Comparison of ENCODE assay signal across 8 mouse cellular contexts in genomic region chr7:88129536-88130487, GRCm38 (mm10).
DNase-seq lines count a peak whose midpoint lies in the region; ATAC-seq lines count a peak whose summit lies in the region.

No protein-coding gene starts in this region.

- WGBS in embryonic facial prominence, embryonic 10.5 days = 12% methylated on average over 41 of the region's 41 CpGs
- 10% methylated on average over 41 of the region's 41 CpGs for WGBS in intestine, embryonic 15.5 days
- WGBS in lung, embryonic 16.5 days = 10% methylated on average over 38 of the region's 41 CpGs

- H3K9me3 ChIP-seq in embryonic facial prominence, embryonic 10.5 days = no peaks in the 10 kb centered on the region
- no peaks in the 10 kb centered on the region for H3K9me3 ChIP-seq in intestine, embryonic 15.5 days
- no peaks in the 10 kb centered on the region for H3K9me3 ChIP-seq in lung, embryonic 16.5 days (ENCODE audit: control insufficient read depth, low read length)

- H3K4me3 ChIP-seq in embryonic facial prominence, embryonic 10.5 days = peak overlapping the region; percentile 58
- H3K4me3 ChIP-seq in intestine, embryonic 15.5 days (replicated peaks) = peak overlapping the region; percentile 34
- H3K4me3 ChIP-seq in lung, embryonic 16.5 days (ENCODE audit: low read length) = peak overlapping the region; percentile 47

- H3K27ac ChIP-seq in embryonic facial prominence, embryonic 10.5 days (replicated peaks) = peak overlapping the region; percentile 54
- no peak overlapping the region for H3K27ac ChIP-seq in intestine, embryonic 15.5 days
- H3K27ac ChIP-seq in lung, embryonic 16.5 days (ENCODE audit: low read length) = no peak overlapping the region

- 0 out of 2 replicates have a peak overlapping the region, but pooled peaks have one; percentile 17 for H3K9ac ChIP-seq in intestine, embryonic 15.5 days
- peak overlapping the region; percentile 56 for H3K9ac ChIP-seq in lung, embryonic 16.5 days (ENCODE audit: low read length)

- H3K4me2 ChIP-seq in intestine, embryonic 15.5 days (replicated peaks) = peak overlapping the region; percentile 80
- H3K4me2 ChIP-seq in lung, embryonic 16.5 days (ENCODE audit: low read depth, low read length) = peak overlapping the region; percentile 81

- no peaks in the 10 kb centered on the region for H3K36me3 ChIP-seq in embryonic facial prominence, embryonic 10.5 days (replicated peaks)
- H3K36me3 ChIP-seq in intestine, embryonic 15.5 days = no peaks in the 10 kb centered on the region
- H3K36me3 ChIP-seq in lung, embryonic 16.5 days (ENCODE audit: control insufficient read depth, insufficient read depth, low read length) = no peaks in the 10 kb centered on the region

- peaks cover 8% of the 10 kb centered on the region for H3K4me1 ChIP-seq in embryonic facial prominence, embryonic 10.5 days
- H3K4me1 ChIP-seq in intestine, embryonic 15.5 days (replicated peaks) = peaks cover 8% of the 10 kb centered on the region
- peaks cover 7% of the 10 kb centered on the region; the same call in 1 of the 2 replicates for H3K4me1 ChIP-seq in lung, embryonic 16.5 days (replicated peaks; ENCODE audit: control insufficient read depth, insufficient read depth, low read length)

- peak; percentile 10 to 11 for DNase-seq in cerebellum, postnatal 36 days
- no peak for DNase-seq in cerebellum, adult 9-11 months
- DNase-seq in 3134 (ENCODE audit: extremely low read depth, insufficient read length, low spot score) = peak; percentile 4
- peak; percentile 59 for DNase-seq in embryonic facial prominence, embryonic 10.5 days (ENCODE audit: low spot score)
- DNase-seq in right cerebral cortex, adult 18-20 months = peak; percentile 39

- peak; percentile 76 for ATAC-seq in intestine, embryonic 15.5 days
- peak; percentile 41 for ATAC-seq in lung, embryonic 16.5 days (ENCODE audit: low read depth)
- ATAC-seq in megakaryocyte-erythroid progenitor cell, adult 5-6 weeks (replicated peaks; ENCODE audit: low FRiP score, low TSS enrichment, poor library complexity, severe bottlenecking) = no peak; the same call in 1 of the 2 replicates

- peaks cover 39% of the 10 kb centered on the region for H3K27me3 ChIP-seq in embryonic facial prominence, embryonic 10.5 days (replicated peaks; ENCODE audit: low read depth, poor library complexity, severe bottlenecking)
- peaks cover 15% of the 10 kb centered on the region for H3K27me3 ChIP-seq in intestine, embryonic 15.5 days (replicated peaks)
- peaks cover 10% of the 10 kb centered on the region for H3K27me3 ChIP-seq in lung, embryonic 16.5 days (ENCODE audit: control insufficient read depth, insufficient read depth, low read depth, low read length)
